Mouse (Mus musculus): ENCODE measurements around the gene Pdcd1. TPM values are rescaled to one million over a fixed set of nuclear protein-coding genes. Genes with fewer than 3 reads are reported as not detected.
"Not testable (repeated sequence)": the region's sequence is repeated elsewhere in the genome, so short reads cannot be mapped to it uniquely, and the experiment has no call there.

The Pdcd1 gene
- polyA plus RNA-seq, 1 experiment from 2014 or later, result not detected

GRCm38 (mm10) chr1:93991068-93991467 lies 61.3 kb downstream of the Pdcd1 start:
- ATAC-seq (ENCODE audit: low FRiP score, low TSS enrichment); H3K9ac ChIP-seq (replicated peaks; ENCODE audit: low read length); H3K27ac ChIP-seq (ENCODE audit: low read length); H3K27me3 ChIP-seq (ENCODE audit: insufficient read depth, low read length); H3K9me3 ChIP-seq (ENCODE audit: low read length); H3K4me3 ChIP-seq (ENCODE audit: low read length); H3K4me1 ChIP-seq (ENCODE audit: insufficient read depth, low read length); H3K4me2 ChIP-seq (replicated peaks; ENCODE audit: low read depth, low read length); H3K36me3 ChIP-seq (ENCODE audit: insufficient read depth, low read length): not testable (repeated sequence)
- WGBS, result 51% methylated on average over 2 of the region's 2 CpGs

GRCm38 (mm10) chr1:93990209-93990608 lies 62.1 kb downstream of the Pdcd1 start, which contains the start of gene Gal3st2c:
Gal3st2c (plus strand) TSS chr1:93990509.
- not testable (repeated sequence) for H3K4me2 ChIP-seq (replicated peaks; ENCODE audit: low read depth, low read length); ATAC-seq (ENCODE audit: low FRiP score, low TSS enrichment); H3K4me1 ChIP-seq (ENCODE audit: insufficient read depth, low read length); H3K36me3 ChIP-seq (ENCODE audit: insufficient read depth, low read length); H3K9me3 ChIP-seq (ENCODE audit: low read length); H3K27me3 ChIP-seq (ENCODE audit: insufficient read depth, low read length); H3K9ac ChIP-seq (replicated peaks; ENCODE audit: low read length); H3K4me3 ChIP-seq (ENCODE audit: low read length); H3K27ac ChIP-seq (ENCODE audit: low read length)
- WGBS, result 88% methylated on average over 7 of the region's 8 CpGs

- H3K4me3 ChIP-seq (ENCODE audit: low read length), result no peak overlapping the region
- no peaks in the 10 kb centered on the region for H3K4me1 ChIP-seq (ENCODE audit: insufficient read depth, low read length)
- no peaks in the 10 kb centered on the region for H3K27me3 ChIP-seq (ENCODE audit: insufficient read depth, low read length)
- H3K36me3 ChIP-seq (ENCODE audit: insufficient read depth, low read length), result no peaks in the 10 kb centered on the region
- H3K4me2 ChIP-seq (replicated peaks; ENCODE audit: low read depth, low read length), result no peak overlapping the region
- no peak for ATAC-seq (ENCODE audit: low FRiP score, low TSS enrichment)
- H3K9ac ChIP-seq (replicated peaks; ENCODE audit: low read length), result no peak overlapping the region
- H3K9me3 ChIP-seq (ENCODE audit: low read length), result no peaks in the 10 kb centered on the region
- no peak overlapping the region for H3K27ac ChIP-seq (ENCODE audit: low read length)
- WGBS, result 70% methylated on average over 3 of the region's 3 CpGs
Observed at GRCm38 (mm10) chr1:93988786-93989185, 63.6 kb downstream of the Pdcd1 start.

Other genes starting within 250 kb of the Pdcd1 start
- gene Ing5, start 248.6 kb downstream of the Pdcd1 start, polyA plus RNA-seq (2015; fragmentation: Nextera tagmentation; extraction: Ambion mirVana), result 20.6 TPM in 2 replicates
- 19.2 and 22.3 TPM in 2 replicates for gene D2hgdh, start 227.6 kb downstream of the Pdcd1 start, polyA plus RNA-seq (2015; fragmentation: Nextera tagmentation; extraction: Ambion mirVana)
- 0.10 TPM in 1 of 2 replicates, not detected in the other for gene Gal3st2, start 191.2 kb downstream of the Pdcd1 start, polyA plus RNA-seq (2015; fragmentation: Nextera tagmentation; extraction: Ambion mirVana)
- gene Gal3st2b, start 134.2 kb downstream of the Pdcd1 start, polyA plus RNA-seq (2015; fragmentation: Nextera tagmentation; extraction: Ambion mirVana), result 0.14 TPM in 1 of 2 replicates, not detected in the other
- gene Gal3st2c, start 62.0 kb downstream of the Pdcd1 start, polyA plus RNA-seq (2015; fragmentation: Nextera tagmentation; extraction: Ambion mirVana), result not detected in 2 replicates
- not detected in 2 replicates for gene Neu4, start 32.1 kb downstream of the Pdcd1 start, polyA plus RNA-seq (2015; fragmentation: Nextera tagmentation; extraction: Ambion mirVana)